ENCODE assay signal across 12 mouse cellular contexts in the genomic region with DNA sequence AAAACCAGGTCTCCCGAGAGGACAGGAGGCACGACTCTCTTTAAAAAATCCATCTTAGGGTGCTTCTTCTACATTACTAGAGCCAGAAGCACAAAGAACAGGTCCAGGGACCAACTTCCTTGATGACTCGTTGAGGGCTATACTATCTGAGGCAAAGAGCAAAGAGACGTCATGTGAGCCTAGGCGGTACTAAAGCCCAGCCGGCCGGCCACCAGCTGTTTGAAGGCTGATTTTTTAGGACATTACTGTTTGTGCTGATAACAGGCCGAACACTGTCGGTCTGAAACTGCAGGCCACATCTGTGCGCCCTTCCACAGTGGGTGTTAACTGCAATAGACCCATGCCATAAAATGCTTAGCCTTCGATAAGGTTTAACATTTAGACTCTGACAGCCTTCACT.
DNase-seq lines count a peak whose midpoint lies in the region; ATAC-seq lines count a peak whose summit lies in the region.
"Had no signal": no experiment of that assay in that cellular context is flagged by ENCODE, and none has a peak within 500 bp of the region (broad histone marks: within the 10 kb centered on the region; RNA-seq: fewer than 3 reads in every experiment).

No protein-coding gene starts in this region.

- H3K36me3 ChIP-seq in kidney, embryonic 15.5 days, result 0 out of 2 replicates have a peak, but pooled peaks cover 5% of the 10 kb centered on the region
- H3K36me3 ChIP-seq in erythroblast, embryonic 14.5 days (ENCODE audit: control insufficient read depth), result peaks cover 49% of the 10 kb centered on the region
- H3K36me3 ChIP-seq in midbrain, embryonic 13.5 days, result peaks cover 4% of the 10 kb centered on the region
- H3K36me3 ChIP-seq in embryonic facial prominence, embryonic 10.5 days (replicated peaks), result peaks cover 25% of the 10 kb centered on the region

- no peaks in the 10 kb centered on the region for H3K9me3 ChIP-seq in kidney, embryonic 15.5 days (replicated peaks)
- H3K9me3 ChIP-seq in erythroblast, embryonic 14.5 days (ENCODE audit: control insufficient read depth, low read length), result peaks cover 3% of the 10 kb centered on the region
- H3K9me3 ChIP-seq in midbrain, embryonic 13.5 days, result no peaks in the 10 kb centered on the region
- no peaks in the 10 kb centered on the region for H3K9me3 ChIP-seq in embryonic facial prominence, embryonic 10.5 days
- H3K9me3 ChIP-seq: hindbrain, embryonic 13.5 days; neural tube, embryonic 13.5 days had no signal

- no peak overlapping the region for H3K9ac ChIP-seq in kidney, embryonic 15.5 days
- H3K9ac ChIP-seq in midbrain, embryonic 13.5 days (replicated peaks), result no peak overlapping the region
- H3K9ac ChIP-seq: hindbrain, embryonic 13.5 days; neural tube, embryonic 13.5 days had no signal

- ATAC-seq in kidney, embryonic 15.5 days (replicated peaks; ENCODE audit: low FRiP score), result 0 out of 2 replicates have a peak, but pooled peaks have one; percentile 23
- no peak for ATAC-seq in midbrain, embryonic 13.5 days
- ATAC-seq: forebrain, embryonic 16.5 days had no signal

- H3K27ac ChIP-seq in kidney, embryonic 15.5 days, result no peak overlapping the region; the same call in 1 of the 2 replicates
- no peak overlapping the region for H3K27ac ChIP-seq in midbrain, embryonic 13.5 days
- H3K27ac ChIP-seq in embryonic facial prominence, embryonic 10.5 days (replicated peaks), result no peak overlapping the region
- H3K27ac ChIP-seq: hindbrain, embryonic 13.5 days; neural tube, embryonic 13.5 days had no signal

- peaks cover 32% of the 10 kb centered on the region for H3K4me1 ChIP-seq in kidney, embryonic 15.5 days
- peaks cover 78% of the 10 kb centered on the region for H3K4me1 ChIP-seq in erythroblast, embryonic 14.5 days (ENCODE audit: control insufficient read depth)
- 0 out of 2 replicates have a peak, but pooled peaks cover 5% of the 10 kb centered on the region for H3K4me1 ChIP-seq in midbrain, embryonic 13.5 days (replicated peaks)
- peaks cover 21% of the 10 kb centered on the region; the same call in 1 of the 2 replicates for H3K4me1 ChIP-seq in embryonic facial prominence, embryonic 10.5 days

- H3K27me3 ChIP-seq in kidney, embryonic 15.5 days, result no peaks in the 10 kb centered on the region
- H3K27me3 ChIP-seq in erythroblast, embryonic 14.5 days (ENCODE audit: control insufficient read depth), result no peaks in the 10 kb centered on the region
- no peaks in the 10 kb centered on the region for H3K27me3 ChIP-seq in midbrain, embryonic 13.5 days
- H3K27me3 ChIP-seq in embryonic facial prominence, embryonic 10.5 days (replicated peaks; ENCODE audit: low read depth, poor library complexity, severe bottlenecking), result no peaks in the 10 kb centered on the region
- H3K27me3 ChIP-seq: hindbrain, embryonic 13.5 days; neural tube, embryonic 13.5 days had no signal

- DNase-seq in kidney, adult 18-20 months, result no peak
- DNase-seq in liver, result peak; percentile 92
- DNase-seq in spleen, postnatal 4 days (ENCODE audit: low spot score in 2 of 2), result peak; percentile 79 to 83
- DNase-seq in frontal cortex, postnatal 25 days (ENCODE audit: low spot score in 2 of 2), result no peak
- no peak for DNase-seq in embryonic facial prominence, embryonic 10.5 days (ENCODE audit: low spot score)
- DNase-seq: cerebellum, postnatal 36 days had no signal

- no peak overlapping the region for H3K4me2 ChIP-seq in kidney, embryonic 15.5 days
- H3K4me2 ChIP-seq in midbrain, embryonic 13.5 days (replicated peaks), result no peak overlapping the region
- H3K4me2 ChIP-seq: hindbrain, embryonic 13.5 days; neural tube, embryonic 13.5 days had no signal

- no peak overlapping the region for H3K4me3 ChIP-seq in kidney, embryonic 15.5 days (replicated peaks)
- peak overlapping the region; percentile 72 for H3K4me3 ChIP-seq in erythroblast, embryonic 14.5 days (replicated peaks)
- no peak overlapping the region for H3K4me3 ChIP-seq in midbrain, embryonic 13.5 days (replicated peaks)
- H3K4me3 ChIP-seq in embryonic facial prominence, embryonic 10.5 days, result no peak overlapping the region
- H3K4me3 ChIP-seq: hindbrain, embryonic 13.5 days; neural tube, embryonic 13.5 days had no signal

- WGBS in kidney, embryonic 15.5 days, result 50% methylated on average over 11 of the region's 11 CpGs
- 89% methylated on average over 11 of the region's 11 CpGs for WGBS in midbrain, embryonic 13.5 days
- 87% methylated on average over 11 of the region's 11 CpGs for WGBS in embryonic facial prominence, embryonic 10.5 days

Comparison
In these comparisons a context has a peak if more than half of its experiments do, and no peak if none do; other contexts are left out.
1. DNase-seq: peak in liver (single experiment) and spleen, postnatal 4 days (2 of 2); none in kidney, adult 18-20 months (single experiment), frontal cortex, postnatal 25 days (0 of 2) and embryonic facial prominence, embryonic 10.5 days (single experiment).